Mouse (Mus musculus): ENCODE results near the gene Cd4. TPM values are rescaled to one million over a fixed set of nuclear protein-coding genes. Genes with fewer than 3 reads are reported as not detected.
"Not testable (repeated sequence)": the region's sequence is repeated elsewhere in the genome, so short reads cannot be mapped to it uniquely, and the experiment has no call there.

The Cd4 gene
- polyA plus RNA-seq, 2 experiments, result 0.10 to 0.26 TPM

- peak; percentile 5; the same call in 1 of the 2 replicates for ATAC-seq (ENCODE audit: low FRiP score, low read depth)
- no peak for DNase-seq (ENCODE audit: low spot score)
- Histone ChIP-seq H3K9ac (ENCODE audit: low read depth, low read length, severe bottlenecking) (peak overlapping the region; percentile 21; the same call in 1 of the 2 replicates), H3K4me1 (ENCODE audit: control insufficient read depth, insufficient read depth, low read length) (peaks cover 7% of the 10 kb centered on the region; the same call in 1 of the 2 replicates), H3K36me3 (ENCODE audit: control insufficient read depth, insufficient read depth, low read length) (peaks cover 30% of the 10 kb centered on the region), H3K27ac (replicated peaks; ENCODE audit: low read depth, low read length) (no peak overlapping the region), H3K27me3 (ENCODE audit: control insufficient read depth, insufficient read depth, low read length) (no peaks in the 10 kb centered on the region), H3K4me2 (replicated peaks; ENCODE audit: low read depth, low read length, severe bottlenecking) (no peak overlapping the region), H3K9me3 (ENCODE audit: control insufficient read depth, low read length) (no peaks in the 10 kb centered on the region), H3K4me3 (replicated peaks; ENCODE audit: low read length) (no peak overlapping the region)
- WGBS, result 8% methylated on average over 8 of the region's 8 CpGs
- TF ChIP-seq POLR2A (IDR thresholded peaks at IDR 0.05; ENCODE audit: borderline replicate concordance, extremely low read depth, insufficient read depth, insufficient read length), result no peak
These were observed 48.2 kb downstream of the Cd4 start for GRCm38 (mm10) chr6:124839805-124840204.

GRCm38 (mm10) chr6:124836411-124836810 lies 51.6 kb downstream of the Cd4 start:
- DNase-seq (ENCODE audit: low spot score), result no peak

GRCm38 (mm10) chr6:124835531-124835930 lies 52.5 kb downstream of the Cd4 start:
- 32% methylated on average over 10 of the region's 10 CpGs for WGBS
- Histone ChIP-seq H3K9ac (ENCODE audit: low read depth, low read length, severe bottlenecking) (no peak overlapping the region), H3K4me3 (replicated peaks; ENCODE audit: low read length) (no peak overlapping the region), H3K36me3 (ENCODE audit: control insufficient read depth, insufficient read depth, low read length) (peaks cover 31% of the 10 kb centered on the region), H3K27me3 (ENCODE audit: control insufficient read depth, insufficient read depth, low read length) (no peaks in the 10 kb centered on the region), H3K9me3 (ENCODE audit: control insufficient read depth, low read length) (no peaks in the 10 kb centered on the region), H3K4me1 (ENCODE audit: control insufficient read depth, insufficient read depth, low read length) (peaks cover 10% of the 10 kb centered on the region), H3K27ac (replicated peaks; ENCODE audit: low read depth, low read length) (no peak overlapping the region), H3K4me2 (replicated peaks; ENCODE audit: low read depth, low read length, severe bottlenecking) (no peak overlapping the region)
- ATAC-seq (ENCODE audit: low FRiP score, low read depth), result no peak
- no peak for DNase-seq (ENCODE audit: low spot score)
- TF ChIP-seq POLR2A (IDR thresholded peaks at IDR 0.05; ENCODE audit: borderline replicate concordance, extremely low read depth, insufficient read depth, insufficient read length), result no peak

More at GRCm38 (mm10) chr6:124836411-124836810, 51.6 kb downstream of the Cd4 start:
- Histone ChIP-seq H3K4me1 (ENCODE audit: control insufficient read depth, insufficient read depth, low read length) (peaks cover 7% of the 10 kb centered on the region; the same call in 1 of the 2 replicates), H3K4me3 (replicated peaks; ENCODE audit: low read length) (no peak overlapping the region), H3K36me3 (ENCODE audit: control insufficient read depth, insufficient read depth, low read length) (peaks cover 34% of the 10 kb centered on the region), H3K27me3 (ENCODE audit: control insufficient read depth, insufficient read depth, low read length) (no peaks in the 10 kb centered on the region), H3K27ac (replicated peaks; ENCODE audit: low read depth, low read length) (no peak overlapping the region), H3K9me3 (ENCODE audit: control insufficient read depth, low read length) (no peaks in the 10 kb centered on the region), H3K4me2 (replicated peaks; ENCODE audit: low read depth, low read length, severe bottlenecking) (no peak overlapping the region), H3K9ac (ENCODE audit: low read depth, low read length, severe bottlenecking) (no peak overlapping the region; the same call in 1 of the 2 replicates)
- WGBS, result 71% methylated on average over 7 of the region's 7 CpGs
- no peak for TF ChIP-seq POLR2A (IDR thresholded peaks at IDR 0.05; ENCODE audit: borderline replicate concordance, extremely low read depth, insufficient read depth, insufficient read length)
- ATAC-seq (ENCODE audit: low FRiP score, low read depth), result no peak

- H3K36me3 ChIP-seq (ENCODE audit: control insufficient read depth, insufficient read depth, low read length), result peaks cover 31% of the 10 kb centered on the region
- ATAC-seq (ENCODE audit: low FRiP score, low read depth), result no peak
- H3K27ac ChIP-seq (replicated peaks; ENCODE audit: low read depth, low read length), result no peak overlapping the region
- no peaks in the 10 kb centered on the region for H3K9me3 ChIP-seq (ENCODE audit: control insufficient read depth, low read length)
- DNase-seq (ENCODE audit: low spot score), result no peak
- H3K4me2 ChIP-seq (replicated peaks; ENCODE audit: low read depth, low read length, severe bottlenecking), result no peak overlapping the region
- H3K9ac ChIP-seq (ENCODE audit: low read depth, low read length, severe bottlenecking), result no peak overlapping the region
- WGBS, result 84% methylated on average over 6 of the region's 6 CpGs
- no peak overlapping the region for H3K4me3 ChIP-seq (replicated peaks; ENCODE audit: low read length)
- H3K27me3 ChIP-seq (ENCODE audit: control insufficient read depth, insufficient read depth, low read length), result no peaks in the 10 kb centered on the region
- H3K4me1 ChIP-seq (ENCODE audit: control insufficient read depth, insufficient read depth, low read length), result peaks cover 6% of the 10 kb centered on the region; the same call in 1 of the 2 replicates
- TF ChIP-seq POLR2A (IDR thresholded peaks at IDR 0.05; ENCODE audit: borderline replicate concordance, extremely low read depth, insufficient read depth, insufficient read length), result no peak
These were observed 53.4 kb downstream of the Cd4 start for GRCm38 (mm10) chr6:124834512-124835081.

GRCm38 (mm10) chr6:124831649-124832048 lies 56.4 kb downstream of the Cd4 start:
- Histone ChIP-seq H3K4me2 (replicated peaks; ENCODE audit: low read depth, low read length, severe bottlenecking) (0 out of 2 replicates have a peak overlapping the region, but pooled peaks have one; percentile 90), H3K36me3 (ENCODE audit: control insufficient read depth, insufficient read depth, low read length) (peaks cover 31% of the 10 kb centered on the region), H3K27ac (replicated peaks; ENCODE audit: low read depth, low read length) (no peak overlapping the region), H3K4me3 (replicated peaks; ENCODE audit: low read length) (no peak overlapping the region), H3K9me3 (ENCODE audit: control insufficient read depth, low read length) (no peaks in the 10 kb centered on the region), H3K9ac (ENCODE audit: low read depth, low read length, severe bottlenecking) (0 out of 2 replicates have a peak overlapping the region, but pooled peaks have one; percentile 25), H3K4me1 (ENCODE audit: control insufficient read depth, insufficient read depth, low read length) (peaks cover 9% of the 10 kb centered on the region; the same call in 1 of the 2 replicates), H3K27me3 (ENCODE audit: control insufficient read depth, insufficient read depth, low read length) (no peaks in the 10 kb centered on the region)
- ATAC-seq (ENCODE audit: low FRiP score, low read depth), result no peak
- no peak for DNase-seq (ENCODE audit: low spot score)
- WGBS, result 89% methylated on average over 8 of the region's 8 CpGs
- TF ChIP-seq POLR2A (IDR thresholded peaks at IDR 0.05; ENCODE audit: borderline replicate concordance, extremely low read depth, insufficient read depth, insufficient read length), result no peak

- not testable (repeated sequence) for H3K9ac ChIP-seq (ENCODE audit: low read depth, low read length, severe bottlenecking); H3K4me3 ChIP-seq (replicated peaks; ENCODE audit: low read length)
These were observed 56.8 kb downstream of the Cd4 start for GRCm38 (mm10) chr6:124831199-124831598.

More at GRCm38 (mm10) chr6:124831199-124831598, 56.8 kb downstream of the Cd4 start:
- 92% methylated on average over 4 of the region's 4 CpGs for WGBS
- not testable (repeated sequence) for H3K27ac ChIP-seq (replicated peaks; ENCODE audit: low read depth, low read length); H3K27me3 ChIP-seq (ENCODE audit: control insufficient read depth, insufficient read depth, low read length); DNase-seq (ENCODE audit: low spot score); H3K9me3 ChIP-seq (ENCODE audit: control insufficient read depth, low read length); ATAC-seq (ENCODE audit: low FRiP score, low read depth); H3K4me1 ChIP-seq (ENCODE audit: control insufficient read depth, insufficient read depth, low read length)
- H3K36me3 ChIP-seq (ENCODE audit: control insufficient read depth, insufficient read depth, low read length), result peaks cover 33% of the 10 kb centered on the region
- peak overlapping the region; percentile 90; the same call in 1 of the 2 replicates for H3K4me2 ChIP-seq (replicated peaks; ENCODE audit: low read depth, low read length, severe bottlenecking)

All from limb, embryonic 14.5 days (tissue).